Mouse (Mus musculus) Patski (cell line): ENCODE data around the gene Itpkc. TPM values are rescaled to one million over a fixed set of nuclear protein-coding genes. Genes with fewer than 3 reads are reported as not detected.

ENCODE experiments used
- ATAC-seq: fragments of 100-300 bp; one replicate; pipeline ENCODE4 v1.8.0; 2021
- CTCF ChIA-PET: fragments of 350-600 bp; sonication (Branson Sonifier 250); formaldehyde crosslinking; loops from one replicate; lab custom pipeline; 2022; ENCODE audit warnings: inconsistent platforms; lab: Charles Lee
- POLR2A ChIA-PET: fragments of 350-600 bp; sonication (Branson Sonifier 250); formaldehyde crosslinking; loops from one replicate; lab custom pipeline; 2022; ENCODE audit warnings: antibody characterized with exemption, inconsistent platforms; lab: Charles Lee
- DNase-seq: peaks from one replicate; pipeline ENCODE4 v3.0.0-alpha.2; 2011; ENCODE audit warnings: low read depth, low spot score
- H3K27me3 ChIP-seq: fragments of 371-371 bp; one replicate; pipeline ENCODE4 v1.5.1; 2021
- CTCF ChIP-seq: fragments of 100-300 bp; IDR thresholded peaks from one replicate; pipeline ENCODE4 v1.5.1; 2021
- in situ Hi-C: fragments of 300-500 bp; cut with MboI; formaldehyde crosslinking; loops from 3 replicates; pipeline ENCODE4 v1.11.1; 2018; ENCODE audit warnings: low pct_unique_long_range_greater_than_20kb, mixed read lengths
- polyA plus RNA-seq: library from polyadenylated mRNA; unstranded; gene quantifications from one replicate; pipeline ENCODE4 v1.2.3, GENCODE M21; 2021

Itpkc gene
- polyA plus RNA-seq, result 6.5 TPM

GRCm38 (mm10) chr7:27228281-27228821, at the start of gene Itpkc:
Gene Itpkc, minus strand, starts transcription at chr7:27228661.
- POLR2A ChIA-PET, result interaction anchor here (0.9 kb wide), 1 partner anchor 65 kb away, joined by 4 read pairs; no protein-coding TSS in a partner anchor
- no peaks in the 10 kb centered on the region for H3K27me3 ChIP-seq
- ATAC-seq, result peak; percentile 54
- in situ Hi-C loops, result no loop called here
- no peak for DNase-seq
- TF ChIP-seq CTCF, result no peak
- CTCF ChIA-PET, result no interaction called here

GRCm38 (mm10) chr7:27277191-27277590, 48.7 kb upstream of the Itpkc start:
- in situ Hi-C loops, result loop anchor here (25.0 kb wide), 1 partner anchor 515 kb away; the partner anchor contains the start of gene Cyp2b19
- ChIA-PET POLR2A (no interaction called here), CTCF (interaction anchor here (1.1 to 1.6 kb wide), 3 partner anchors 10 to 30 kb away, joined by 3 to 5 read pairs (median 3); no protein-coding TSS in a partner anchor)
- DNase-seq, result no peak
- TF ChIP-seq CTCF, result peak; percentile 76
- no peaks in the 10 kb centered on the region for H3K27me3 ChIP-seq
- ATAC-seq, result no peak

- no peaks in the 10 kb centered on the region for H3K27me3 ChIP-seq
- in situ Hi-C loops, result loop anchor here (25.0 kb wide), 1 partner anchor 514 kb away; the partner anchor contains the start of gene Cyp2b19
- POLR2A ChIA-PET, result interaction anchor here (0.6 kb wide), 1 partner anchor 10 kb away, joined by 3 read pairs; no protein-coding TSS in a partner anchor
- TF ChIP-seq CTCF, result no peak
- CTCF ChIA-PET, result interaction anchor here (1.1 to 1.6 kb wide), 5 partner anchors 9 to 31 kb away, joined by 3 to 5 read pairs (median 4); no protein-coding TSS in a partner anchor
- DNase-seq (no peak), ATAC-seq (no peak)
These were observed 47.6 kb upstream of the Itpkc start for GRCm38 (mm10) chr7:27276021-27276420.

GRCm38 (mm10) chr7:27274916-27275315, 46.5 kb upstream of the Itpkc start:
- DNase-seq (no peak), ATAC-seq (no peak)
- ChIA-PET POLR2A (no interaction called here), CTCF (interaction anchor here (1.5 kb wide), 1 partner anchor 11 kb away, joined by 5 read pairs; no protein-coding TSS in a partner anchor)
- TF ChIP-seq CTCF, result no peak
- no peaks in the 10 kb centered on the region for H3K27me3 ChIP-seq
- in situ Hi-C loops, result loop anchor here (25.0 kb wide), 1 partner anchor 513 kb away; the partner anchor contains the start of gene Cyp2b19

- TF ChIP-seq CTCF, result peak; percentile 70
- CTCF ChIA-PET, result interaction anchor here (0.8 to 1.8 kb wide), 2 partner anchors 11 to 20 kb away, joined by 3 read pairs; no protein-coding TSS in a partner anchor
- ATAC-seq (no peak), DNase-seq (no peak)
- POLR2A ChIA-PET, result interaction anchor here (0.6 kb wide), 2 partner anchors 37 to 166 kb away, joined by 3 read pairs; no protein-coding TSS in a partner anchor
- H3K27me3 ChIP-seq, result no peaks in the 10 kb centered on the region
- in situ Hi-C loops, result no loop called here
These were observed 45.4 kb upstream of the Itpkc start for GRCm38 (mm10) chr7:27273739-27274351.

- ATAC-seq, result no peak
- ChIA-PET POLR2A (no interaction called here), CTCF (interaction anchor here (1.2 to 1.7 kb wide), 3 partner anchors 10 to 111 kb away, joined by 3 to 4 read pairs (median 3); no protein-coding TSS in a partner anchor)
- no peak for TF ChIP-seq CTCF
- H3K27me3 ChIP-seq, result no peaks in the 10 kb centered on the region
- in situ Hi-C loops, result no loop called here
- no peak for DNase-seq
These were observed 43.0 kb upstream of the Itpkc start for GRCm38 (mm10) chr7:27271423-27271822.

GRCm38 (mm10) chr7:27266515-27267128, 38.2 kb upstream of the Itpkc start:
- POLR2A ChIA-PET, result no interaction called here
- ATAC-seq (no peak), DNase-seq (no peak)
- CTCF ChIA-PET, result no interaction called here
- TF ChIP-seq CTCF, result no peak
- in situ Hi-C loops, result no loop called here
- no peaks in the 10 kb centered on the region for H3K27me3 ChIP-seq

- DNase-seq, result no peak
- H3K27me3 ChIP-seq, result no peaks in the 10 kb centered on the region
- POLR2A ChIA-PET, result no interaction called here
- ATAC-seq, result no peak
- TF ChIP-seq CTCF, result no peak
- in situ Hi-C loops, result no loop called here
- CTCF ChIA-PET, result no interaction called here
These were observed 36.3 kb upstream of the Itpkc start for GRCm38 (mm10) chr7:27264761-27265160.

- DNase-seq, result no peak
- POLR2A ChIA-PET, result no interaction called here
- H3K27me3 ChIP-seq, result no peaks in the 10 kb centered on the region
- no peak for TF ChIP-seq CTCF
- CTCF ChIA-PET, result no interaction called here
- no peak for ATAC-seq
- in situ Hi-C loops, result no loop called here
These were observed 33.4 kb upstream of the Itpkc start for GRCm38 (mm10) chr7:27261888-27262287.

GRCm38 (mm10) chr7:27260856-27261255, 32.4 kb upstream of the Itpkc start:
- no peak for DNase-seq
- in situ Hi-C loops, result no loop called here

More at GRCm38 (mm10) chr7:27260856-27261255, 32.4 kb upstream of the Itpkc start:
- no peaks in the 10 kb centered on the region for H3K27me3 ChIP-seq
- POLR2A ChIA-PET, result no interaction called here
- no peak for TF ChIP-seq CTCF
- no peak for ATAC-seq
- CTCF ChIA-PET, result no interaction called here
